Mouse (Mus musculus): Measurements from ENCODE around the gene Laptm4a. TPM values are rescaled to one million over a fixed set of nuclear protein-coding genes. Genes with fewer than 3 reads are reported as not detected.
A peak's percentile ranks its signal among the peaks of the same experiment; 100 is the strongest.

Gene Laptm4a
- total RNA-seq (2021): 100 to 1,000 TPM; 222 to 223 TPM

DNA sequence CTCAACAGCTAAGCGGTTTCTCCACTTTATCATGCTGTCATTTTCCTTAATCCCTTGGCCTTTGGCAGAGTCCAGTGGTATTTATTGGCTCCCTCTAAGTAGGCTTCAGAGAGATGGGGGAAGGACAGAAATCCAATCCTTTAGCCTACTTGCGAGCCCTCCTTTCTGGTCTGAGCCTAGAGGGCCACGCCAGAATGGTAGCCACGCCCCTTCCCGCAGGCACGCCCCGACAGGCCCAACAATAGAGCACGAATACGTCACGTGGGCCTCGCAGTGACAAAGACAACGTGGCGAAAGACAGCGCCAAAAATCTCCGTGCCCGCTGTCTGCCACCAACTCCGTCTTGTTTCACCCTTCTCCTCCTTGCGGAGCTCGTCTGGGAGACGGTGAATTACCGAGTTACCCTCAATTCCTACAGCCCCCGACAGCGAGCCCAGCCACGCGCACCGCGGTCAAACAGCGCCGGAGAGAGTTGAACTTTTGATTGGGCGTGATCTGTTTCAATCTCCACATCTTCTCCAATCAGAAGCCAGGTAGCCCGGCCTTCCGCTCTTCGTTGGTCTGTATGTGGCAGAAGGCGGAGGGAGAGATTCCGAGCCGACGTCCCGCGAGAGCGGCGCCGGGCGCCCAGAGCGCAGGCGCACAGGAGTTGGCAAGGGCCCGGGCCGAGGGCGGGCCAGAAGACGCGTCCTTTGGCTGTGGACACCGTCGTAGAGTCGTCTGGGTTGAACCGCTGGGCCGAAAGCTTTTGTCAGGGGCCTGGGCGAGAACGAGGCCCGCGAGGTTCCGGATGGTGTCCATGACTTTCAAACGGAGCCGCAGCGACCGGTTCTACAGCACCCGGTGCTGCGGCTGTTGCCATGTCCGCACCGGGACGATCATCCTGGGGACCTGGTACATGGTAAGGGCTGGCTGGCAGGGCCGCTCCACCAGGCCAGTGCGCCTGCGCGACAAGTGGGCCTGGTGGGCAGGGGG is at the start of gene Laptm4a:
Gene Laptm4a, plus strand, starts transcription at position 271 of the 975 bp plus-strand sequence.
- peak; percentile 88 to 89 for DNase-seq (ENCODE audit: extremely low spot score in 1 of 2, low spot score in 1 of 2)

DNA sequence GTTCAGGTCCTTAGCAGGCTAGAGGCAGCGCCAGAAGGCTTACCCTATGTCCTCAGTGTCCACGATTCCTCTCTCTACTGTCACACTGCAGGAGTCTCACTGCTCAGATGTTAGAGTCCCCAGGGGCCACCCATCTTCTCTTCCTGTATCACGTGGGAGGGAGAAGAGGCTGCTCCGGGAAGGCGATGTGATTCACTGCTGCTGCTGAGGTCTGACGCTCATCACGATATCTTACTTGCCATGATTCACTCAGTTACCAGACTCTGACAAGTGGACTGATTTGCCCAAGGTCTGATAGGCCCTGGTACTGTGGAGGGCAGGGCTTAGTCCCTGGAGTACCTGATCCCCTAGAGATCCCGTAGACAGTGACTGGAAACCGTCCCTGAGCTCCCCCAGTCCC is 45.9 kb upstream of the Laptm4a start:
- no peak for DNase-seq (ENCODE audit: extremely low spot score in 1 of 2, low spot score in 1 of 2)

DNA sequence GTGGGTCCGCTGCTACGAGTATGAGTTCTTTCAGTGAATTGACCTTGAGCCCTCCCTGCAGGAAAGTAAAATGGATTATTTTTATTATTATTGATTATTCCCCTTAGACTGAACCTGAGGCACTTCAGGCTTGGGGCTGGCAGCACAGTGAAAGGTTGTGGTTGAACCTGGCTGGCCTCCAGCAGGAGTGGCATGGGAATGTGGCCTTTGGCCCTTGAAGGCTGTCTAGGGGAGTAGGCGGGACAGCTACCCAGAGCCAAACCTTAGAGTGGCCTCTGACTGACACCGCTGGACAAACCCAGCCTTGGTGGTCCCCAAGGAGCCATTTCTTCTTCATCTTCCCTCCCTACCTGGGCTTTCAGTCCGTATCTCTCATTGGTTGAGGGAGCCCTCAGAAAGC is 44.6 kb upstream of the Laptm4a start:
- DNase-seq (ENCODE audit: extremely low spot score in 1 of 2, low spot score in 1 of 2): no peak

DNA sequence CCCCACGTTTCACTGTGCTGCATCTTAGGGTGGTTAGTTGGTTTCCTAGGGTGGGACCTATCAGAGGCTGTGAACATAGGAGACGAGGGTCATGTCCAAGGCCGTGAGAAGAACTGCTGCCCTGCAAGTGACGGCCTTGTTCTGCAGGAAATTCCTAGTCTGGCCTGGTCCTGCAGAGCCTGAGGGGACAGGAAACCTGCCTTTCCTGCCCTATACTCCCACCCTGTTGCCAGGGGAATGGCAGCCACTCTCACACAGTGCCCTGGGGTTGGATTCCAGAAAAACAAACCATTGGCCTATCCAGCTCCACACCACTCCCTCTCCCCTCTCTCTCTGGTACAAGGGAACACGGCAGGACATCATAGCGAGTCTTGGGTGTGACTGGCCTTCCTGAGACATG is 44.1 kb upstream of the Laptm4a start:
- no peak for DNase-seq (ENCODE audit: extremely low spot score in 1 of 2, low spot score in 1 of 2)

DNA sequence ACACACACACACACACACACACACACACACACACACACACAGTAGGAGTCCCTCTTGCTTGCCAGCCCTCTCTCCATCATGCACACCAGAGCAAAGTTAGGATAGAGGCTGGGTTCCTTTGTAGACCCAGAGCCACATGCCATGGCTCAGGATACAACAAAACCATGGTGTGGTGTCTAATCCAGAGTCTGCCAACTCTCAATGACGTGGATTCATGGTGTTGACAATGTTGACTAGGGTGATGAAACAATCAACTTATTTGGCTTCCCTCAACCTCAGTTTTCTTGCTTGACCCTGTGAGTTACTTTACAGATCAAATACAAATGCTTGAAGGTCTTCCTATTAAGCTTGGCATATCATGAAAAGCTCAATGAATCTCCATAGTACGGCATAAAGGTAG is 42.7 kb upstream of the Laptm4a start:
- DNase-seq (ENCODE audit: extremely low spot score in 1 of 2, low spot score in 1 of 2): no peak

DNA sequence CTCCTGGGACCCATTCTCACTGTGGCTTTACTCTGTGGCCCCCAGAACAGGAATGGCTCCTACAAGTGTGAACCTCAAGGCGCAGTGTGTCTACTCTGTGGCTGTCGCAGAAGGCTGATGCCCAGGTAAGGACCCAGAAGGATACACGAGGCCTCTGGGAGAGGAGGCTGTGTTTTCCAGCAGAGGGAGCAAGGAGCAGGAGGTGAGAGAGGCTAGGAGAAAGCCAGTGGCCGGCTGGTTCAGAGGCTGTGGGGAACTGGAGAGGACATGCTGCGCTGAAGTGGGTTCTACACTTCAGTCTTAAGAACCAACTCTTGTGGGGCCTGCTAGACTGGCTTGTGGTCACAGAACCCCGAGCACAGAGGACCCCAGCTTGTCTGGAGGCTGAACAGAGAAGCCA is 42.1 kb upstream of the Laptm4a start:
- no peak for DNase-seq (ENCODE audit: extremely low spot score in 1 of 2, low spot score in 1 of 2)

DNA sequence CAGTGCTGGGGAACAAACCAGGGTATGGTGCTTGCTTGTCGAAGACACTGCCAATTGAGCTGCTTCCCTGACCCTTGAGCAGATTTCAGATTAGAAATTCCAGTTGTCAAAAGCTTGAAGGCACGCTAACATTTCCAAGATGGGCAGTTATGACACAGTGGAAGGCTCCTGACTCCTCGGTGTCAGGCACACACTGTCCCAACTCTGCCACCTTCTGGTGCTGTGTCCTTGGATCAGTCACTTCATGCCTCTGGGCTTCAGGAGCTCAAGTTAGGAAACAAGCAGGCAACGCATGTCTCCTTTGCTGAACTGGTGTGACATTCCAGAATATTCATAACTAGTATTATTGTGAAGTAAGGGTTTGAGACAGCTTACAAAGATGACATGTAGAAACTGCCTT is 39.7 kb upstream of the Laptm4a start:
- DNase-seq (ENCODE audit: extremely low spot score in 1 of 2, low spot score in 1 of 2): no peak

DNA sequence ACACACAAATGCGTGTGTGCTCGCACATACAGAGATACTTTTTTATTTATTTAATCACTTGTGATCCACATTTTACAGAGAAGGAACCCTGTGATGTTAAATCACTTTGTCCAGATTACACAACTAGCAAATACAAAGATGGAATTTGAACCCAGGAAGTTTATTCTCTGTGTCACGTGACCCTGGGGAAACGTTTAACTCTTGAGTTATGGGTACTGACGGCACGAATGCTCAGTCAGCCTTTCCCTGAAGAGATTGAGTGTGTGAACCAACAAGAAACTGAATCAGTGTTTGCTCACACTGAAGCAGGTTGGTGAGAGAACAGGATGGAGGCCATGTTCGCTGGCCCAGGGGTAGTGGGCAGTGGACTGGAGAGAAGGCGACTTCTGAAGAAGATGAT is 39.1 kb upstream of the Laptm4a start:
- no peak for DNase-seq (ENCODE audit: extremely low spot score in 1 of 2, low spot score in 1 of 2)

DNA sequence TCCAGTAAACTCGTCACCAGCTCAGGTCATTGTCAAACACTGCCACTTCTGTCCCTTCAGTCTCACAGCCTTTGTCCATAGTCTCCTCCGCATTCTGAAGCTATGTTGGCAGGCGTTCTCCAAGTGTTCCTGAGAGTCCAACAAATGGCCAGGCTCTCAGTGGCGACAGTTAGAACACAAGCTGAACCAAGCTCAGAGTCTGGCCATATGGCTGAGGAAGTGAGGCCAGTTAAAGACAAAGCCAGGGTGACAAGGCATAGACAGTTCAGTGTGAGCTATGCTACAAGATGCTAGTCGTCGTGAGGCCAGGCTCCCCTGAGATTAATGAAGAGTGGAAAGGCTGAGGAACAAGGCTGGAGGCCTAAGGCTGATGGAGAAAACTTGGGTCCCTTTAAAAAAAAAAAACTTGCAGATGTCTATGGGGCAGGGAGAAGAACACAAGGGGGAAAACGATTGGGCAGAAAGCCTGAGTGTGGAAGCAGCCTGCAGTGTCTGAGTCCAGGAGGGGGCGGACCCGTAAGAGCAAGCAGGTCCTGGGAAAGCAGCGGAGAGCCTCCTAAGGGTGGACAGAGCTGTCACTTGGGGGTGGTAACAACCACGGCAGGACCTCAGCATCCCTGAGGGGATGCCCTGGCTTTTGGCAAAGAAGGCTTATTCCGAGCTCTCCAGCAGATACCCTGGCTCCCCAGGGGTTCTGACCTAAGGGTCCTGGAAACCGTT is 36.9 kb upstream of the Laptm4a start:
- DNase-seq (ENCODE audit: extremely low spot score in 1 of 2, low spot score in 1 of 2): no peak

DNA sequence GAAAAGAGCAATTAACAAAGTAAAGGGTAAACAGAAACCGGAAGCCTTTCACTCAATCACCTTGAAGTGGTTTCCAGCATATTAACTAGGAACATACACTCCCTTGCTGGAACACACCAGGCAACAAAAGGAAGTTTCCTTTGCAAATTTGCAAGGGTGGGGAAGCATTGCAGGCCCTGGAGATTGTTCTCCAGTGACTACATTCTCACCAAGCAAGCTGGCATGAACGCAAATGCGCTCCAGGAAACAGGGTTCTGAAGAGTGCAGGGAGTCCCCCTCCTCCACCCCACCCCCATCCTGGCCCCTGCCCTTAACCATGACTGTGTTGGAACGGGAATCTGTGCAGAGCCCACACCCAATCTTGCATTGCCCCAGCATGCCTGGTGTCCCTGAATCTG is 36.3 kb upstream of the Laptm4a start:
- no peak for DNase-seq (ENCODE audit: extremely low spot score in 1 of 2, low spot score in 1 of 2)

DNA sequence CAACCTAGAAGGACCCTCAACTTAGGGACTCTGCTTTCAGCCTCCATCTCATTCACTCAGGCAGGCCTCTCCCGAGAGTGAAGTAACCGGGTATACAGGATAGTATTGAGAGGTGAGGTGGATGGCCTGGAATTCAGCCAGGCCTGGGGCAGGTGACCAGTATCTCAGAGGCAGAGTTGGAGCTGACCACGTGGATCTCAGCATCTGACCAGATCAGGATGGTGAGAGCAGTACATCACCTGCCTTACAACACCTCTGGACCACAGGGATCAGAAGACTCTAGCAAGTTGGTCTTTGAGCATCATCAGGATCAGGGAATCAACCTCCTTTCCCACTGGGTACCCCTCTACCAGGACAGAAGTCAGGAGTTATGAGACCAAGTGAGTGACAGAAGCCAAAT is 35.5 kb upstream of the Laptm4a start:
- DNase-seq (ENCODE audit: extremely low spot score in 1 of 2, low spot score in 1 of 2): no peak

DNA sequence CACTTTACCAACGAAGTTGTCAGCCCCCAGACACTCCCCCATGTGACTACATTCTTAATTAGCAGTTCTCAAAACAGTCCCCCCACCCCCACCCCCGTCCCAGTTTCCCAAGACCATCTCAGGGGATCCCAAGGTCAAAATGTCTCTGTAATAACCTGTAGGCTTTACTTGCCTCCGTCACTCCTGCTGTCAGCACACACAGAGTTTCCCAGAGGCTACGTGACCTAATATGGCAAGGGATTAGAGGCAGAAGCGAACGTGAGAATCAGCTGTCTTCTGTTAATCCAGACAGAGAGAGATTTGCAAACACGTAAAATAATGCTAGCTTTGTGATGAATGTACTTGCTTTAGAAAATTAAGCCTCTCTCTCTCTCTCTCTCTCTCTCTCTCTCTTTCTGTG is 33.0 kb upstream of the Laptm4a start:
- DNase-seq (ENCODE audit: extremely low spot score in 1 of 2, low spot score in 1 of 2): no peak

DNA sequence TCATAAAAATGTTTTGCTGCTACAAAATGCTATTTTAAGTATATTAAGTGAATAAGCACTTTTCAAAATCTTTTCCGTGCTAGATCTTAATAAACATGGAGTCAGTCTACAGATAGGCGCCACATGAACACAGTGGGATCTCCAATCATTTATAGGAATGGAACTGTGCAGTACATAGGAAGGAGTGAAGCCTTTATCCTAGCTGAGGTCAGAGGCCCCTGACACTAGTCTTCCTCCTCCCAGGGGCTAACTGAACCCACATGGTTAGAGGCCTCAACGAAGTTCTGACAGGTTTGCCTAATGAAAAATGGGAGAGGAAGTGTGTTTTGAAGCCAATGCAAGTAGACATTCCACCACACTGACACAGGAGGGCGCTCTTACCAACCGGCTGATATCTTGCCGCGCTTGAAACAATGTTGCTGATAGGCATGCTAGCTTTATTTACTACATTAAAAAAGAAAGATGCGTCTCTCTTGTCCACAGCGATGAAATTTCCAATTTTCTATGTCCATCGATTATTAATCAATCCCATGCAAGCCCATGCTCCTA is 32.3 kb upstream of the Laptm4a start:
- DNase-seq (ENCODE audit: extremely low spot score in 1 of 2, low spot score in 1 of 2): peak; percentile 63 to 81

DNA sequence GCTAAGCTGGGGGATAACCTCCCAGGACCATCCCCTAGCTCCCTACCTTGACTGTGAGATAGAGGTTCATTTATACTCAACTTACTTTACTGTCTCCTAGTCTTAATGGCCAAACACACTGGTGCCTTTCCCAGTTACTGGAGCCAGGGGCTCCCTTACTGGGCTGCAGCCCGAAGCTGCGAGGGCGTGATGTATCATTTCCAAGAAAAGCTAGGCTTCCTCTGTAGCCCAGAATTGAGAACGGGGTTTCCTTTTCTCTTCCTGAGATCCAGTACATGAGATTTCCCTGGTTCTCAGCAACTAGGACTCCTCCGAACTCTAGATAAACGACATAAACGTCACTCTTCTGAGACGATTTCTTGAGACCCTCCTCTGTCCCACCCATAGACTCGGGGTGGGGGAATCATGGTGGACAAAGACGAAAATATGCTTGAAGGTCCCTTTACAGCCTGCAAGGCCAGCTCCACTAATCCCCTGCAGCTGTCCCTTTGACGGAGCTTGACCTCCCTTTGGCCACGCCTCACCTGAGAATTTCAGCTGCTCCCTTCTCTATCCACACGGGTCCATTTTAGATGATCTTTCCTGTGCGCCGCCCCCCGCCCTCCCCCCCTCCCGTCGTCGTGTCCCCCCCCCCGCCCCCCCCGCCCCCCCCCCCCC is 28.5 kb upstream of the Laptm4a start:
- DNase-seq (ENCODE audit: extremely low spot score in 1 of 2, low spot score in 1 of 2): no peak

DNA sequence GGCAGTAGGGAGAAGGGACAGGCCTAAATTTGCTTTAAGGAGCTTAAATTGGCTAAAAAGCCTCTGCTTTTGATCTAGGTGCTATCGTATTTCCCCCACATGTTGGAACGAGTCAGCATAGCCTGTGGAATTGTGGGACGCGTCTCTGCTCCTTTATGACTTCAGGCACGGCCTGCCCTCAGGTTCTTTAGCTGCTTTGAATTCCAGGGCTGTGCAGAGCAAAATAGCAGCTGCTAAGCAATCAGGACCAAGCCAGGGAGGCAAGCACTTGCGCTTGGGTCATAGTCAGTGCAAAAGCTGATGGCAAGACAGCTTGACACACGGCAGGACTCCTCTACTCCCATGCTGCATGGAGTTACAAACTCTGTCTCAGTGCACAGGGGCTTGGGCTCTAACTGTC is 24.3 kb upstream of the Laptm4a start:
- no peak for DNase-seq (ENCODE audit: extremely low spot score in 1 of 2, low spot score in 1 of 2)

DNA sequence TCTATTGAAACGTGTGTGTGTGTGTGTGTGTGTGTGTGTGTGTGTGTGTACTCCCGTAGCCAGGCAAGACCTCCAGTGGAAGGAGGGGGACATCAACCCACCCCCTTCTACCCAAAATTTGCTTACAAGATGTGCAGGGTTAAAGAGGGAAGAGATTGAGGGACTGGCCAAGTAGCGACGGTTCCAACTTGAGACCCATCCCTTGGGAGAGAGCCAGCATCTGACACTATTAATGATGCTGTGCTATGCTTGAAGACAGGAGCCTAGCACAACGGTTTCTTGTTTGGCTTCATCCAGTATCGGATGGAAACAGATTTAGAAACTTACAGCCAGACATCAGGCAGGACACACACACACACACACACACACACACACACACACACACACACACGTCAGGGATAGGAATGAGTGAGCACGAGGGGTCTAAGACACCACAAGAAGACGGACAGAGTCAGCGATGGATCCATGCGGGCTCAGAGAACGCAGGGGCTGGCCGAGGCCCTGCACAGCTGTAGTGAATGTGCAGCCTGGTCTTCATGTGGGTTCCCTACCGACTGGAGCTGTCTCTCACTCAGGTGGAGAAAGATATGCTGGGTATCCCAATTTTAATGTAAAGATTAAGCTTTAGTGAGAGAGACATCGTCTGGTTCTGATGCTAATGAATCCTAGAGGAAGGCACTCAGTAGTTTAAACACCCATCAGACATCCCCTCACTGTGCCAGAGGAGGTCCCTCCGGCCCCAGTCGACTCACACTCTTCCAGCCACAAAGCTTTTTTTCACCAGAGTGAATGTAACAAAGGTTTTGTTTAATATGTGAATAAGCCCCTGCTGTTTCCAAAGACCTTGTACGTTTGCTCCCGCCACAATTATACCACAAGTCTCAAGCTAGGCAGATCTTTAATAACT is 22.3 kb upstream of the Laptm4a start:
- DNase-seq (ENCODE audit: extremely low spot score in 1 of 2, low spot score in 1 of 2): no peak

DNA sequence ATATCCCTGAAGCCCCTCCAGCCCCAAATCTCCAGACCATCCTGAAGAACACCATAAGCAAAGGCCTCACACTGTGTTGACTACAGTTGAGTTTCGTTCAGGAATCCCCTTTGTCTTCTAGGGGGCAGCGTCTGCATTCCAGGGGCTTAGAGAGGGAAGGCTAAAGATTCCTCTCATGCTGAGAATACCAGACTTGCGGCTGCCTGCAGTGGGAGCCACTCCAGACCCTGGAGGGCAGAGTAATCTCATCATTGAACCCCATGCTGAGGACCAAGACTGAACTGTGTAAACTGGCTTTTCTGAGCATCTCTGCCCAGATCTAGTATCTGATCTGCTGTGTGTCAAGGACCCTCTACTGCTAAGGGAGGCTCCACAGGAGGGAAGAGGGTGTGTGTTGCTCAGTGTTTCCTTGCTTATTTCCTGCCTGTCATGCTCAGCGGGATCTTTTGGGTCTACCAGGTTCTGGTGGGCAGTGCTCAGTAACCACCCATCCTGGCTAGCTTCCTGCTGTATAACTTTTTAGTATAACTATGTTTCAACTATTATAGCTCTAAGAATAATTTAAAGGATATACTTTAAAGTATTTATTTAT is 21.3 kb upstream of the Laptm4a start:
- no peak for DNase-seq (ENCODE audit: extremely low spot score in 1 of 2, low spot score in 1 of 2)

DNA sequence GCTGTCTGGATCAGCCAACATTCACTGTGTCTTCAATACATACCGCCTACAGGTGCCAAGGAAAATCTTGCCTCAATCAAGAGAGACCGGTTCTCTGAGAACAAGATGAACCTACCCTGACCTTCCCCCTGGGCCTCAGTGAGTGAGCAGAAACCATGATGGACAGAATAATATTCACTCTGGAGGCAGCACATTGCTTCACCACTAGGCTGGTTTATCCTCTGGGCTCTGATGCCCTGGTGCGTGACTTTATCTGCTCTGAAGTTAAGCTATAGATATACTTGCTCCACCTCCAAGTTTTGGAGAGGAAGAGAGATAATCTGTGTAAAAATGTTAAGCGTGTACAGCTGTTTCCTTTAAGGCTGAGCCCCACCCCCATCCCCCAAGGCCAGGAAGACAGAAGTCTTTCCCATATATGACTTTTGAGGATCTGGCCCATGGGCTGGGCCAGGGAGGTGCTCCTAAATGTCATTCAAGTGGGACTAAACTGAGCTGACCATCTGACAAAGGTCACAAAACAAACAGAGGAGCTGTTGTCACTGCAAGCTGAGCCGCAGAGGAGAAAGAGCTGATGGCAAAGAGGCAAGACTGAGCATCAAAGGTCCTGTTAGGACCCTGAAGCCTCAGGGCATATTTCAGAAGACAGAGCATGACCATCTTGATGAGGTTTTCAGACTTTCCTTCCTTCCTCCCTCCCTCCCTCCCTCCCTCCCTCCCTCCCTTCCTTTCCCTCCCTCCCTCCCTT is 20.4 kb upstream of the Laptm4a start:
- DNase-seq (ENCODE audit: extremely low spot score in 1 of 2, low spot score in 1 of 2): no peak

DNA sequence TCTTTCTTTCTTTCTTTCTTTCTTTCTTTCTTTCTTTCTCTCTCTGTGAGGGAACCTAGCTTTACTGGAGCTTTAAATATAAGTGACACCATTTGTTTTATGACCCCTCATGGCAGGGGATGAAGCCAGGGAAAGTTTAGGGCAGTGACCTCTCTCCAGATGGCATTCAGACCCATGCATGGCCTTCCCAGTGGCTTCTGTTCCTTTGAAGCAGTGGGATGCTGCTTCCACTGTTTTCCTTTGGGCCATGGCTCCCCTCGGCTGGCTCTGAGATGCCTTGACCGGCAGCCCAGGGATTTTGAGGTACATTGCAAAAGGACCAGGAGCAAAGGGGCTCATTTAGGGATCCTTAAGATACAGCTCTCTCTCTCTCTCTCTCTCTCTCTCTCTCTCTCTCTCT is 19.5 kb upstream of the Laptm4a start:
- no peak for DNase-seq (ENCODE audit: extremely low spot score in 1 of 2, low spot score in 1 of 2)
